Mouse (Mus musculus): ENCODE measurements around the gene Lrp2. TPM values are rescaled to one million over a fixed set of nuclear protein-coding genes. Genes with fewer than 3 reads are reported as not detected.

The Lrp2 gene
- polyA plus RNA-seq (2012; ENCODE audit: low replicate concordance): not detected in 2 replicates

DNA sequence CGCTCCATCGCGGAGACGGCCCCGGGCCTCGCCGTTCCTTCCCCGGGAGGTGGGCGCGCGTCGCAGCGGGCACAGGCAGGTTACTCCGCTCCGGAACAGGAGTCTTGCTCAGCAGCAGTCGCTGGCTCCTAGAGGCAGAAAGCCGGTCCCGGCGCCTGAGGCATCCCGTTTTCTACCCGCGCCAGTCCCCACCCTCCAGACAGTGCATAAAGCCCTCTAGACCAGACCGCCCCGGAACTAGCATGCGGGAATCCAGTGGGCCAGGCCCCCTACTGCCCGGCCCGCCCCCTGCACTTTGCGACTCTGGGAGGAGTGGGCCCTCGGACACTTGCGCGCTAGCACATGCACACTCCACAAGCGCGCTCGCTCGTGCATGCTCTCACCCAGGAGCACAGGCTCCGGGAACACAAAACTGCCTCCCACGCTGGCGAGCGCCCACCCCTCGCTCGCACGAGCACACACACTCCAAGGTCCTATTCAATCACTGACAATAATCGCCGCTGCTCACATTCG, at the start of gene Lrp2:
Lrp2 (minus strand) TSS at position 180 of the 513 bp plus-strand sequence.

DNA sequence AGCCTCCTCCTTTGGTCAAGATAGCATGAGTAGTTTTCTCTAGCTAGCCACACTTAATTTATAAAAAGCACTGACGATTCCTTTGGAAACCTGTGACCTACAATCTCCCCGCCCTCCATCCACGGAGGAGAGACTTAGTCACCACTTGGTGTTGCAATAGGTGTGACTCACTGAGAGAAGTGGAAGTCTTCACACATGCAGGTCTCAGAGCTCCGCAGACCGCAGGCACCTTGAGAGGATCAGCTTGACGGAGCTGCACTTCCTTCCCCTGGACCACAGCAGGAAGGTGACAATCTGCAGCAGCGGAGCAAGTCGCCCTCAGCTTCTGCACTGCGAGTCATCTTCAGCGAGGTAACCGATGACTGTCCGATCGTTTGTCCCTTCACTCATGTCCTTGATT, 205.6 kb downstream of the Lrp2 start, which contains the start of gene Dhrs9:
Dhrs9 (plus strand) TSS at position 165 of the 400 bp plus-strand sequence.

Other genes starting within 250 kb of the Lrp2 start
- gene Abcb11, start 243.4 kb downstream of the Lrp2 start, polyA plus RNA-seq (2012; ENCODE audit: low replicate concordance): not detected in 2 replicates
- gene Dhrs9, start 205.6 kb downstream of the Lrp2 start, polyA plus RNA-seq (2012; ENCODE audit: low replicate concordance): 0.07 TPM in 1 of 2 replicates, not detected in the other
- not detected in 2 replicates for gene Bbs5, start 61.1 kb upstream of the Lrp2 start, polyA plus RNA-seq (2012; ENCODE audit: low replicate concordance)
- not detected in 2 replicates for gene Klhl41, start 84.1 kb upstream of the Lrp2 start, polyA plus RNA-seq (2012; ENCODE audit: low replicate concordance)
- gene Fastkd1, start 127.5 kb upstream of the Lrp2 start, polyA plus RNA-seq (2012; ENCODE audit: low replicate concordance): 0.12 and 0.72 TPM in 2 replicates
- 8.2 and 14.0 TPM in 2 replicates for gene Ppig, start 136.5 kb upstream of the Lrp2 start, polyA plus RNA-seq (2012; ENCODE audit: low replicate concordance)
- not detected in 2 replicates for gene Ccdc173, start 203.5 kb upstream of the Lrp2 start, polyA plus RNA-seq (2012; ENCODE audit: low replicate concordance)
- 4.4 and 19.8 TPM in 2 replicates for gene Phospho2, start 203.6 kb upstream of the Lrp2 start, polyA plus RNA-seq (2012; ENCODE audit: low replicate concordance)
- 0.16 and 4.1 TPM in 2 replicates for gene Klhl23, start 235.9 kb upstream of the Lrp2 start, polyA plus RNA-seq (2012; ENCODE audit: low replicate concordance)